ENCODE assay signal across 9 mouse cellular contexts in genomic region chr16:8810399-8811127, GRCm38 (mm10). TPM values are rescaled to one million over a fixed set of nuclear protein-coding genes. Genes with fewer than 3 reads are reported as not detected.
A peak's percentile ranks its signal among the peaks of the same experiment; 100 is the strongest.
DNase-seq lines count a peak whose midpoint lies in the region; ATAC-seq and TF ChIP-seq lines count a peak whose summit lies in the region.
"Had no signal": no experiment of that assay in that cellular context is flagged by ENCODE, and none has a peak within 500 bp of the region (broad histone marks: within the 10 kb centered on the region; RNA-seq: fewer than 3 reads in every experiment).

No protein-coding gene starts in this region.

- no peaks in the 10 kb centered on the region for H3K4me1 ChIP-seq in kidney, postnatal 0 days (replicated peaks; ENCODE audit: insufficient read depth, low read length)
- H3K4me1 ChIP-seq in kidney, embryonic 15.5 days: no peaks in the 10 kb centered on the region
- H3K4me1 ChIP-seq in E14TG2a.4 (replicated peaks; ENCODE audit: low read depth, low read length): peaks cover 53% of the 10 kb centered on the region
- H3K4me1 ChIP-seq in liver, embryonic 13.5 days (replicated peaks): peaks cover 42% of the 10 kb centered on the region
- no peaks in the 10 kb centered on the region for H3K4me1 ChIP-seq in midbrain, embryonic 14.5 days (ENCODE audit: control insufficient read depth, insufficient read depth, low read length)

- no peak overlapping the region for H3K27ac ChIP-seq in kidney, postnatal 0 days
- H3K27ac ChIP-seq in kidney, embryonic 15.5 days: no peak overlapping the region
- peak overlapping the region; percentile 95 for H3K27ac ChIP-seq in liver, embryonic 13.5 days
- no peak overlapping the region for H3K27ac ChIP-seq in midbrain, embryonic 14.5 days (replicated peaks; ENCODE audit: low read depth, low read length)
- H3K27ac ChIP-seq: macrophage had no signal

- ATAC-seq in kidney, postnatal 0 days (replicated peaks; ENCODE audit: low FRiP score, low read depth): peak; percentile 49
- ATAC-seq in kidney, embryonic 15.5 days (replicated peaks; ENCODE audit: low FRiP score): no peak
- ATAC-seq in liver, embryonic 13.5 days (ENCODE audit: low read depth): peak; percentile 96
- ATAC-seq in midbrain, embryonic 14.5 days (ENCODE audit: low FRiP score, low TSS enrichment): no peak

- H3K27me3 ChIP-seq in kidney, postnatal 0 days (ENCODE audit: insufficient read depth, low read length): no peaks in the 10 kb centered on the region
- H3K27me3 ChIP-seq in kidney, embryonic 15.5 days: no peaks in the 10 kb centered on the region
- H3K27me3 ChIP-seq in E14TG2a.4 (ENCODE audit: insufficient read depth, low read length): no peaks in the 10 kb centered on the region
- H3K27me3 ChIP-seq in liver, embryonic 13.5 days: peaks cover 3% of the 10 kb centered on the region; the same call in 1 of the 2 replicates
- H3K27me3 ChIP-seq in midbrain, embryonic 14.5 days (ENCODE audit: control insufficient read depth, insufficient read depth, low read length): no peaks in the 10 kb centered on the region

- H3K4me3 ChIP-seq in kidney, postnatal 0 days (replicated peaks; ENCODE audit: low read depth, low read length): no peak overlapping the region
- no peak overlapping the region for H3K4me3 ChIP-seq in kidney, embryonic 15.5 days (replicated peaks)
- H3K4me3 ChIP-seq in E14TG2a.4 (replicated peaks; ENCODE audit: low read length): peak overlapping the region; percentile 43
- peak overlapping the region; percentile 49 for H3K4me3 ChIP-seq in liver, embryonic 13.5 days (replicated peaks)
- no peak overlapping the region for H3K4me3 ChIP-seq in midbrain, embryonic 14.5 days (replicated peaks; ENCODE audit: low read depth, low read length)

- no peaks in the 10 kb centered on the region for H3K9me3 ChIP-seq in kidney, postnatal 0 days (replicated peaks; ENCODE audit: low read length)
- H3K9me3 ChIP-seq in kidney, embryonic 15.5 days (replicated peaks): no peaks in the 10 kb centered on the region
- no peaks in the 10 kb centered on the region for H3K9me3 ChIP-seq in E14TG2a.4 (ENCODE audit: low read length)
- H3K9me3 ChIP-seq in liver, embryonic 13.5 days (replicated peaks): no peaks in the 10 kb centered on the region
- no peaks in the 10 kb centered on the region for H3K9me3 ChIP-seq in midbrain, embryonic 14.5 days (ENCODE audit: control insufficient read depth, low read length)

- WGBS in kidney, postnatal 0 days: 90% methylated on average over 14 of the region's 14 CpGs
- WGBS in kidney, embryonic 15.5 days: 92% methylated on average over 14 of the region's 14 CpGs
- WGBS in liver, embryonic 13.5 days (ENCODE audit: insufficient replicate concordance): 70% methylated on average over 14 of the region's 14 CpGs
- 91% methylated on average over 14 of the region's 14 CpGs for WGBS in midbrain, embryonic 14.5 days

- no peak overlapping the region for H3K9ac ChIP-seq in kidney, postnatal 0 days (ENCODE audit: low read depth, low read length)
- no peak overlapping the region for H3K9ac ChIP-seq in kidney, embryonic 15.5 days
- H3K9ac ChIP-seq in liver, embryonic 13.5 days: peak overlapping the region; percentile 72
- no peak overlapping the region for H3K9ac ChIP-seq in midbrain, embryonic 14.5 days (replicated peaks; ENCODE audit: low read length)

- TF ChIP-seq CTCF in kidney, postnatal 0 days (IDR thresholded peaks at IDR 0.05; ENCODE audit: low read depth): no peak
- no peak for TF ChIP-seq CTCF in E14TG2a.4 (conservative IDR thresholded peaks at IDR 0.05; ENCODE audit: low read length)

- H3K4me2 ChIP-seq in kidney, postnatal 0 days (ENCODE audit: low read length): no peak overlapping the region
- no peak overlapping the region for H3K4me2 ChIP-seq in kidney, embryonic 15.5 days
- H3K4me2 ChIP-seq in liver, embryonic 13.5 days: peak overlapping the region; percentile 62
- no peak overlapping the region for H3K4me2 ChIP-seq in midbrain, embryonic 14.5 days (ENCODE audit: low read length)

- no peak for DNase-seq in kidney, postnatal 0 days (ENCODE audit: low spot score)
- DNase-seq in adrenal gland, adult 2 months: peak; percentile 89
- peak; percentile 89 for DNase-seq in liver, embryonic 13.5 days
- no peak for DNase-seq in testis, postnatal 10 days (ENCODE audit: low spot score)
- no peak for DNase-seq in gastrocnemius, adult 8-10 months (ENCODE audit: low spot score in 2 of 2)
- DNase-seq in midbrain, embryonic 14.5 days: no peak

- no peaks in the 10 kb centered on the region for H3K36me3 ChIP-seq in kidney, postnatal 0 days (ENCODE audit: insufficient read depth, low read length)
- no peaks in the 10 kb centered on the region for H3K36me3 ChIP-seq in kidney, embryonic 15.5 days
- H3K36me3 ChIP-seq in E14TG2a.4 (ENCODE audit: insufficient read depth, low read length): no peaks in the 10 kb centered on the region
- no peaks in the 10 kb centered on the region for H3K36me3 ChIP-seq in liver, embryonic 13.5 days
- H3K36me3 ChIP-seq in midbrain, embryonic 14.5 days (ENCODE audit: control insufficient read depth, insufficient read depth, low read length): no peaks in the 10 kb centered on the region

RNA-seq across cellular contexts. Expression of gene Usp7, which starts 18.5 kb away (rescaled TPM):
- 22.1 and 22.7 TPM in 2 replicates for polyA plus RNA-seq in kidney, postnatal 0 days (2015; fragmentation: Nextera tagmentation; extraction: Ambion mirVana)
- 26.4 and 31.3 TPM in 2 replicates for polyA plus RNA-seq in kidney, embryonic 15.5 days (2015; fragmentation: Nextera tagmentation; extraction: Ambion mirVana)
- total RNA-seq in adrenal gland, adult 2 months (2021): 100 to 1,000 TPM in 1 of 2 experiments, 10 to 100 TPM in 1; 83.9 to 128 TPM
- polyA plus RNA-seq in adrenal gland, adult 2 months (2012; rRNA removed): 6.8 and 9.6 TPM in 2 replicates
- 26.5 and 26.8 TPM in 2 replicates for polyA plus RNA-seq in liver, embryonic 13.5 days (2015; fragmentation: Nextera tagmentation; extraction: Ambion mirVana)
- total RNA-seq in gastrocnemius, adult 8-10 months (2022): 10 to 100 TPM; 51.1 to 62.5 (median 60.0) TPM
- 49.9 and 50.0 TPM in 2 replicates for polyA plus RNA-seq in midbrain, embryonic 14.5 days (2014; fragmentation: Nextera tagmentation; extraction: Ambion mirVana)

RNA-seq across cellular contexts. Expression of gene 1810013L24Rik, which starts 19.3 kb away (rescaled TPM):
- polyA plus RNA-seq in kidney, postnatal 0 days (2015; fragmentation: Nextera tagmentation; extraction: Ambion mirVana): 18.7 and 20.2 TPM in 2 replicates
- 20.4 and 20.8 TPM in 2 replicates for polyA plus RNA-seq in kidney, embryonic 15.5 days (2015; fragmentation: Nextera tagmentation; extraction: Ambion mirVana)
- 10 to 100 TPM; 75.7 to 77.0 TPM for total RNA-seq in adrenal gland, adult 2 months (2021)
- polyA plus RNA-seq in adrenal gland, adult 2 months (2012; rRNA removed): 12.8 and 14.9 TPM in 2 replicates
- 14.0 and 14.6 TPM in 2 replicates for polyA plus RNA-seq in liver, embryonic 13.5 days (2015; fragmentation: Nextera tagmentation; extraction: Ambion mirVana)
- 100 to 1,000 TPM in 2 of 4 experiments, 10 to 100 TPM in 2; 97.6 to 111 (median 103) TPM for total RNA-seq in gastrocnemius, adult 8-10 months (2022)
- polyA plus RNA-seq in midbrain, embryonic 14.5 days (2014; fragmentation: Nextera tagmentation; extraction: Ambion mirVana): 25.5 and 26.5 TPM in 2 replicates

Comparison
In these comparisons a context has a peak if more than half of its experiments do, and no peak if none do; other contexts are left out.
1. ATAC-seq: peak in kidney, postnatal 0 days (single experiment) and liver, embryonic 13.5 days (single experiment); none in kidney, embryonic 15.5 days (single experiment) and midbrain, embryonic 14.5 days (single experiment).
2. DNase-seq: peak in adrenal gland, adult 2 months (single experiment) and liver, embryonic 13.5 days (single experiment); none in kidney, postnatal 0 days (single experiment), testis, postnatal 10 days (single experiment), gastrocnemius, adult 8-10 months (0 of 2) and midbrain, embryonic 14.5 days (single experiment).
3. H3K4me3 ChIP-seq: peak in E14TG2a.4 (single experiment) and liver, embryonic 13.5 days (single experiment); none in kidney, postnatal 0 days (single experiment), kidney, embryonic 15.5 days (single experiment) and midbrain, embryonic 14.5 days (single experiment).